In genomic region chrX:11087913-11088312, GRCm38 (mm10) we compare ENCODE assay signal across 8 mouse cellular contexts.
A peak's percentile ranks its signal among the peaks of the same experiment; 100 is the strongest.
DNase-seq lines count a peak whose midpoint lies in the region; ATAC-seq and TF ChIP-seq lines count a peak whose summit lies in the region.

No protein-coding gene starts in this region.

- no peak for ATAC-seq in heart, embryonic 14.5 days (ENCODE audit: insufficient number of reproducible peaks, insufficient read depth, low FRiP score, low read depth)
- ATAC-seq in lung, embryonic 16.5 days (ENCODE audit: low read depth): peak; percentile 34; the same call in 1 of the 2 replicates
- no peak for ATAC-seq in activated CD4-positive, CD25-positive, alpha-beta regulatory T cell, adult 4 months

- WGBS in heart, embryonic 14.5 days: 14% methylated on average over 14 of the region's 14 CpGs
- WGBS in lung, embryonic 16.5 days: 27% methylated on average over 13 of the region's 14 CpGs

- no peaks in the 10 kb centered on the region; a peak in 1 of 4 replicates for H3K4me1 ChIP-seq in heart, embryonic 14.5 days (ENCODE audit: control insufficient read depth in 2 of 2, insufficient read depth in 2 of 2, low read length in 2 of 2)
- H3K4me1 ChIP-seq in lung, embryonic 16.5 days (replicated peaks; ENCODE audit: control insufficient read depth, insufficient read depth, low read length): no peaks in the 10 kb centered on the region

- peak overlapping the region; percentile 57 for H3K4me2 ChIP-seq in heart, embryonic 14.5 days (ENCODE audit: low read length)
- peak overlapping the region; percentile 40 for H3K4me2 ChIP-seq in lung, embryonic 16.5 days (ENCODE audit: low read depth, low read length)

- H3K9me3 ChIP-seq in heart, embryonic 14.5 days (ENCODE audit: control insufficient read depth, low read length): no peaks in the 10 kb centered on the region
- no peaks in the 10 kb centered on the region for H3K9me3 ChIP-seq in lung, embryonic 16.5 days (ENCODE audit: control insufficient read depth, low read length)

- TF ChIP-seq CTCF in layer of hippocampus, adult 2 months (conservative IDR thresholded peaks at IDR 0.05): peak; percentile 74

- peak overlapping the region; percentile 35; the same call in 1 of the 2 replicates for H3K4me3 ChIP-seq in layer of hippocampus, adult 2 months
- H3K4me3 ChIP-seq in heart, embryonic 14.5 days (ENCODE audit: control insufficient read depth in 1 of 2, insufficient read depth in 1 of 2, low read depth in 1 of 2, low read length in 2 of 2): peak overlapping the region; percentile 21 to 31; a peak in 3 of 4 replicates
- peak overlapping the region; percentile 8; the same call in 1 of the 2 replicates for H3K4me3 ChIP-seq in lung, embryonic 16.5 days (ENCODE audit: low read length)

- H3K27ac ChIP-seq in layer of hippocampus, adult 2 months: no peak overlapping the region
- H3K27ac ChIP-seq in heart, embryonic 14.5 days (replicated peaks in 1 of 2; ENCODE audit: control insufficient read depth in 1 of 2, insufficient read depth in 1 of 2, low read depth in 2 of 2, low read length in 2 of 2): no peak overlapping the region
- H3K27ac ChIP-seq in lung, embryonic 16.5 days (ENCODE audit: low read length): no peak overlapping the region

- DNase-seq in layer of hippocampus, adult 2 months (ENCODE audit: low spot score in 2 of 2): peak in 1 of 2 experiments; percentile 23
- DNase-seq in layer of hippocampus, adult 9-11 months: no peak
- DNase-seq in embryo, embryonic 10.5 days (ENCODE audit: low spot score): peak; percentile 54
- peak; percentile 30 for DNase-seq in kidney, postnatal 14 days
- DNase-seq in retina, postnatal 1 day: peak; percentile 61

- H3K36me3 ChIP-seq in heart, embryonic 14.5 days (ENCODE audit: control insufficient read depth, insufficient read depth, low read length): no peaks in the 10 kb centered on the region
- H3K36me3 ChIP-seq in lung, embryonic 16.5 days (ENCODE audit: control insufficient read depth, insufficient read depth, low read length): no peaks in the 10 kb centered on the region

- H3K27me3 ChIP-seq in heart, embryonic 14.5 days (ENCODE audit: control insufficient read depth, insufficient read depth, low read length): no peaks in the 10 kb centered on the region
- no peaks in the 10 kb centered on the region for H3K27me3 ChIP-seq in lung, embryonic 16.5 days (ENCODE audit: control insufficient read depth, insufficient read depth, low read depth, low read length)

- H3K9ac ChIP-seq in heart, embryonic 14.5 days (ENCODE audit: low read length): no peak overlapping the region
- H3K9ac ChIP-seq in lung, embryonic 16.5 days (ENCODE audit: low read length): no peak overlapping the region
